Mouse (Mus musculus) stomach, postnatal 0 days (tissue): ENCODE measurements at regions not wholly inside any gene's neighbourhood (a gene's known extent, or its start where the extent isn't known, plus 50 kb on each side); places are given as distances from the start of the nearest gene placed in this dataset.

Experiments
- CTCF ChIP-seq: IDR thresholded peaks from 2 replicates; pipeline ENCODE4 v1.5.1; 2016; ENCODE audit warnings: antibody characterized with exemption, low read depth, mild to moderate bottlenecking, moderate library complexity
- EP300 ChIP-seq: optimal IDR thresholded peaks from 2 replicates; pipeline ENCODE3; 2016; ENCODE audit warnings: antibody characterized with exemption

- TF ChIP-seq CTCF (no peak), EP300 (no peak)
Measured at GRCm38 (mm10) chr8:30735740-30736139, 2692.8 kb upstream of the 5930422O12Rik start.
